In the genomic region with DNA sequence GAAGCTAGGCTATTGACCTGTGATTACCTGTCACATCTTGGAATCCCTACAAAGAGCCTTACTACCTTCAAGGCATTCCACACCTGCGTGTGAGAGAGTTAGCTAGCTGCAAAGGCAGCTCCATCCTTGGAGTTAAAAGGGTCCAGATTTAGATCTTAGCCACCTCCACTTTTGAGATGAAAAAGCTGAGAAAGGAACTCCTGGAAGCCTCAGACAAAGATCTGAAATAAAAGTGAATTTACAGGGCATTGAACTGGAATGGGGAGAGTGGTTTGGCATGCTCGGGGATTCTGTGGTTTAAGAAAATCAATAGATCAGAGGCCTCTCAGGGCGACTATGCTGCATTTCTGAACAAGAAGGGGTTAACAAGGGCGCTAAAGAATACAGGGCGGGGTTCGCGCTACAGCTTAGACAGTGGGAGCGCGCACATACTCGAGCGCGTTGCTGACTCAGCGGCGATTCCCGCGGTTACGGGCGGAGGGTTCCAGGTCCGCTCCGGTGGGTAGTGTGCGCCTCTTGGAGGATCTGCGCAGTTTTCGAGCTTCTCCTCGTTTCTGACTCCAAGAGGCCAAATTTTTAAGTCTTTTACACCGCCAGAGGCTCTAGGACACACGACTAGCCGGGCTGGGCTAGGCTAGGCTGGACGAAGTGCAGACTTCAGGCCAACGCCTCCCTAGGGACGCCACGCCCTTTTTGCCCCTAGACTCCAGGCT, we compare ENCODE assay signal across 8 mouse cellular contexts. TPM values are rescaled to one million over a fixed set of nuclear protein-coding genes. Genes with fewer than 3 reads are reported as not detected.
A peak's percentile ranks its signal among the peaks of the same experiment; 100 is the strongest.
DNase-seq lines count a peak whose midpoint lies in the region; ATAC-seq and TF ChIP-seq lines count a peak whose summit lies in the region.

No protein-coding gene starts in this region.

- H3K4me3 ChIP-seq in forebrain, embryonic 16.5 days (replicated peaks; ENCODE audit: low read length), result peak overlapping the region; percentile 54
- H3K4me3 ChIP-seq in hindbrain, embryonic 10.5 days, result peak overlapping the region; percentile 66

- ATAC-seq in forebrain, embryonic 16.5 days, result peak; percentile 65
- no peak for ATAC-seq in activated CD4-positive, CD25-positive, alpha-beta regulatory T cell, adult 4 months

- peak overlapping the region; percentile 64 for H3K9ac ChIP-seq in forebrain, embryonic 16.5 days (replicated peaks; ENCODE audit: low read depth, low read length)

- H3K9me3 ChIP-seq in forebrain, embryonic 16.5 days (ENCODE audit: control insufficient read depth, low read length), result no peaks in the 10 kb centered on the region
- H3K9me3 ChIP-seq in hindbrain, embryonic 10.5 days, result no peaks in the 10 kb centered on the region

- TF ChIP-seq CTCF in brain, embryonic 14.5 days (IDR thresholded peaks at IDR 0.05; ENCODE audit: borderline replicate concordance, extremely low read depth, insufficient read depth, insufficient read length), result no peak

- H3K27me3 ChIP-seq in forebrain, embryonic 16.5 days (replicated peaks; ENCODE audit: control insufficient read depth, insufficient read depth, low read length), result peaks cover 38% of the 10 kb centered on the region
- peaks cover 89% of the 10 kb centered on the region for H3K27me3 ChIP-seq in hindbrain, embryonic 10.5 days (ENCODE audit: insufficient read depth, poor library complexity, severe bottlenecking)

- H3K36me3 ChIP-seq in forebrain, embryonic 16.5 days (ENCODE audit: control insufficient read depth, insufficient read depth), result peaks cover 2% of the 10 kb centered on the region; the same call in 1 of the 2 replicates
- peaks cover 14% of the 10 kb centered on the region for H3K36me3 ChIP-seq in hindbrain, embryonic 10.5 days

- WGBS in forebrain, embryonic 16.5 days, result under 1% methylated on average over 31 of the region's 31 CpGs
- under 1% methylated on average over 31 of the region's 31 CpGs for WGBS in hindbrain, embryonic 10.5 days

- peak; percentile 58 for DNase-seq in MEL-GATA-1-ER (ENCODE audit: extremely low read depth, low read depth)
- DNase-seq in brain, embryonic 14.5 days (ENCODE audit: low read depth), result peak; percentile 93
- DNase-seq in hindbrain, embryonic 10.5 days (ENCODE audit: low spot score), result peak; percentile 82
- DNase-seq in layer of hippocampus, postnatal 14 days (ENCODE audit: low spot score in 2 of 2), result peak; percentile 73 to 77
- DNase-seq in lung, postnatal 10 days, result peak; percentile 84
- peak; percentile 71 for DNase-seq in ovary, postnatal 36 days (ENCODE audit: low spot score)

- H3K4me2 ChIP-seq in forebrain, embryonic 16.5 days (ENCODE audit: low read length), result peak overlapping the region; percentile 92

- peak overlapping the region; percentile 75 for H3K27ac ChIP-seq in forebrain, embryonic 16.5 days (ENCODE audit: low read length)
- peak overlapping the region; percentile 82 for H3K27ac ChIP-seq in hindbrain, embryonic 10.5 days

- peak; percentile 24; the same call in 1 of the 2 replicates for TF ChIP-seq POLR2A in brain, embryonic 14.5 days (IDR thresholded peaks at IDR 0.05; ENCODE audit: borderline replicate concordance, extremely low read depth, insufficient read depth, insufficient read length, poor library complexity, severe bottlenecking)

- peaks cover 57% of the 10 kb centered on the region for H3K4me1 ChIP-seq in forebrain, embryonic 16.5 days (replicated peaks; ENCODE audit: control insufficient read depth, insufficient read depth, low read length)
- H3K4me1 ChIP-seq in hindbrain, embryonic 10.5 days (replicated peaks), result peaks cover 89% of the 10 kb centered on the region

RNA-seq across cellular contexts. Expression of gene Plekhh3, which starts 0.7 kb away (rescaled TPM):
- 9.5 and 12.0 TPM in 2 replicates for polyA plus RNA-seq in brain, embryonic 14.5 days (2012; rRNA removed)
- polyA plus RNA-seq in forebrain, embryonic 16.5 days (2015; fragmentation: Nextera tagmentation; extraction: Ambion mirVana), result 4.8 and 5.8 TPM in 2 replicates
- polyA plus RNA-seq in hindbrain, embryonic 10.5 days (2016; fragmentation: Nextera tagmentation; extraction: Ambion mirVana), result 5.8 and 11.8 TPM in 2 replicates
- total RNA-seq in layer of hippocampus, postnatal 14 days (2021), result 10 to 100 TPM; 14.2 to 16.1 TPM
- not detected for polyA plus RNA-seq in activated CD4-positive, CD25-positive, alpha-beta regulatory T cell, adult 4 months (2017; shearing (Covaris generic))

RNA-seq across cellular contexts. Expression of gene Cntnap1, which starts 1.6 kb away (rescaled TPM):
- 2.7 and 6.9 TPM in 2 replicates for polyA plus RNA-seq in brain, embryonic 14.5 days (2012; rRNA removed)
- polyA plus RNA-seq in forebrain, embryonic 16.5 days (2015; fragmentation: Nextera tagmentation; extraction: Ambion mirVana), result 0.77 and 1.5 TPM in 2 replicates
- 0.29 and 0.71 TPM in 2 replicates for polyA plus RNA-seq in hindbrain, embryonic 10.5 days (2016; fragmentation: Nextera tagmentation; extraction: Ambion mirVana)
- total RNA-seq in layer of hippocampus, postnatal 14 days (2021), result 100 to 1,000 TPM; 137 to 149 TPM
- under 1 TPM; 0.29 to 0.33 TPM for polyA plus RNA-seq in activated CD4-positive, CD25-positive, alpha-beta regulatory T cell, adult 4 months (2017; shearing (Covaris generic))

RNA-seq across cellular contexts. Expression of gene Ccr10, which starts 3.4 kb away (rescaled TPM):
- 0.19 and 0.20 TPM in 2 replicates for polyA plus RNA-seq in brain, embryonic 14.5 days (2012; rRNA removed)
- 0.14 TPM in 1 of 2 replicates, not detected in the other for polyA plus RNA-seq in forebrain, embryonic 16.5 days (2015; fragmentation: Nextera tagmentation; extraction: Ambion mirVana)
- polyA plus RNA-seq in hindbrain, embryonic 10.5 days (2016; fragmentation: Nextera tagmentation; extraction: Ambion mirVana), result 0.15 and 0.20 TPM in 2 replicates
- under 1 TPM in 1 of 2 experiments, not detected in 1; 0.18 TPM for total RNA-seq in layer of hippocampus, postnatal 14 days (2021)
- polyA plus RNA-seq in activated CD4-positive, CD25-positive, alpha-beta regulatory T cell, adult 4 months (2017; shearing (Covaris generic)), result 1 to 10 TPM; 1.5 to 1.6 TPM

RNA-seq across cellular contexts. Expression of gene Tubg2, which starts 16.2 kb away (rescaled TPM):
- 25.3 and 30.7 TPM in 2 replicates for polyA plus RNA-seq in brain, embryonic 14.5 days (2012; rRNA removed)
- 36.2 and 43.0 TPM in 2 replicates for polyA plus RNA-seq in forebrain, embryonic 16.5 days (2015; fragmentation: Nextera tagmentation; extraction: Ambion mirVana)
- polyA plus RNA-seq in hindbrain, embryonic 10.5 days (2016; fragmentation: Nextera tagmentation; extraction: Ambion mirVana), result 2.8 and 4.8 TPM in 2 replicates
- total RNA-seq in layer of hippocampus, postnatal 14 days (2021), result 10 to 100 TPM; 36.7 to 41.0 TPM
- under 1 TPM; 0.68 to 0.94 TPM for polyA plus RNA-seq in activated CD4-positive, CD25-positive, alpha-beta regulatory T cell, adult 4 months (2017; shearing (Covaris generic))

RNA-seq across cellular contexts. Expression of gene Tubg1, which starts 52.1 kb away (rescaled TPM):
- 15.5 and 35.5 TPM in 2 replicates for polyA plus RNA-seq in brain, embryonic 14.5 days (2012; rRNA removed)
- 90.7 and 93.0 TPM in 2 replicates for polyA plus RNA-seq in forebrain, embryonic 16.5 days (2015; fragmentation: Nextera tagmentation; extraction: Ambion mirVana)
- polyA plus RNA-seq in hindbrain, embryonic 10.5 days (2016; fragmentation: Nextera tagmentation; extraction: Ambion mirVana), result 136 and 141 TPM in 2 replicates
- 10 to 100 TPM; 48.9 to 52.6 TPM for total RNA-seq in layer of hippocampus, postnatal 14 days (2021)
- polyA plus RNA-seq in activated CD4-positive, CD25-positive, alpha-beta regulatory T cell, adult 4 months (2017; shearing (Covaris generic)), result 10 to 100 TPM; 17.7 to 26.8 TPM
